Mouse (Mus musculus): ENCODE results near the gene Kcnmb2.

- TF ChIP-seq CTCF (IDR thresholded peaks at IDR 0.05; ENCODE audit: low read depth) (no peak), EP300 (optimal IDR thresholded peaks at IDR 0.05) (no peak)
Observed at GRCm38 (mm10) chr3:32132395-32133004, 230.2 kb downstream of the Kcnmb2 start.
